Mouse (Mus musculus) MEL (cell line): Measurements from ENCODE around the gene Serpinb6a. TPM values are rescaled to one million over a fixed set of nuclear protein-coding genes. Genes with fewer than 3 reads are reported as not detected.

Experiments
- DNase-seq: peaks from one replicate; pipeline ENCODE4 v3.0.0; 2011; ENCODE audit warnings: low read depth, low spot score
- H3K27ac ChIP-seq: 2 replicates; pipeline ENCODE4 v1.5.1; 2012; ENCODE audit warnings: low read depth, mild to moderate bottlenecking, control low read depth, low read length, moderate library complexity; ENCODE audit not compliant: control insufficient read depth
- H3K27me3 ChIP-seq, 2 experiments: fragments of 150-350 bp in 1 of 2; sonication (generic) in 1 of 2; 2 replicates each; pipeline ENCODE4 v1.6.1; 2012; ENCODE audit warnings: low read length in 2 of 2, mild to moderate bottlenecking in 2 of 2, improper control_type of control experiment in 1 of 2, moderate library complexity in 1 of 2; ENCODE audit not compliant: insufficient read depth in 2 of 2, control insufficient read depth in 1 of 2
- H3K36me3 ChIP-seq, 2 experiments: 2 replicates each; pipeline ENCODE4 v1.6.1; 2012 to 2014; ENCODE audit warnings: low read length in 2 of 2, improper control_type of control experiment in 1 of 2, inconsistent platforms in 1 of 2, mild to moderate bottlenecking in 1 of 2; ENCODE audit not compliant: insufficient read depth in 2 of 2, control insufficient read depth in 1 of 2
- H3K4me1 ChIP-seq, 2 experiments: fragments of 150-350 bp in 1 of 2; sonication (generic) in 1 of 2; 2 replicates each; pipeline ENCODE4 v1.6.1; 2012; ENCODE audit warnings: low read length in 2 of 2, improper control_type of control experiment in 1 of 2, mild to moderate bottlenecking in 1 of 2; ENCODE audit not compliant: insufficient read depth in 2 of 2, control insufficient read depth in 1 of 2
- H3K4me3 ChIP-seq, 2 experiments: fragments of 150-350 bp in 1 of 2; sonication (generic) in 1 of 2; 2 replicates each; pipeline ENCODE4 v1.5.1; 2012; ENCODE audit warnings: low read depth in 2 of 2, low read length in 2 of 2, mild to moderate bottlenecking in 2 of 2, moderate library complexity in 2 of 2, control low read depth in 1 of 2, improper control_type of control experiment in 1 of 2; ENCODE audit not compliant: control insufficient read depth in 1 of 2, insufficient read depth in 1 of 2
- H3K79me2 ChIP-seq: 2 replicates; pipeline ENCODE4 v1.6.1; 2012; ENCODE audit warnings: mild to moderate bottlenecking, low read length, moderate library complexity; ENCODE audit not compliant: control insufficient read depth, poor library complexity, insufficient read depth
- H3K9ac ChIP-seq: 2 replicates; pipeline ENCODE4 v1.6.1; 2012; ENCODE audit warnings: low read depth, mild to moderate bottlenecking, control low read depth, low read length, moderate library complexity; ENCODE audit not compliant: control insufficient read depth, poor library complexity, severe bottlenecking
- H3K9me3 ChIP-seq: fragments of 150-350 bp; sonication (generic); replicated peaks from 2 replicates; pipeline ENCODE4 v1.6.1; 2012; ENCODE audit warnings: mild to moderate bottlenecking, low read length, improper control_type of control experiment, moderate library complexity; ENCODE audit not compliant: insufficient read depth
- BHLHE40 ChIP-seq: IDR thresholded peaks from 2 replicates; pipeline ENCODE4 v1.6.1; 2012; ENCODE audit warnings: low read depth, mild to moderate bottlenecking, inconsistent platforms, low read length, improper control_type of control experiment, borderline replicate concordance
- CHD2 ChIP-seq: IDR thresholded peaks from 2 replicates; pipeline ENCODE4 v1.6.1; 2011; ENCODE audit warnings: low read length, improper control_type of control experiment
- ETS1 ChIP-seq: IDR thresholded peaks from 2 replicates; pipeline ENCODE4 v1.6.1; 2012; ENCODE audit warnings: low read depth, mild to moderate bottlenecking, inconsistent platforms, low read length, improper control_type of control experiment, moderate library complexity
- GABPA ChIP-seq: IDR thresholded peaks from 2 replicates; pipeline ENCODE4 v1.6.1; 2012; ENCODE audit warnings: low read depth, mild to moderate bottlenecking, inconsistent platforms, low read length, improper control_type of control experiment, moderate library complexity
- JUND ChIP-seq: IDR thresholded peaks from 2 replicates; pipeline ENCODE4 v1.6.1; 2011; ENCODE audit warnings: low read depth, mild to moderate bottlenecking, improper control_type of control experiment, low read length
- MAFK ChIP-seq: IDR thresholded peaks from 2 replicates; pipeline ENCODE4 v1.6.1; 2011; ENCODE audit warnings: low read depth, mild to moderate bottlenecking, low read length, improper control_type of control experiment, borderline replicate concordance
- MAX ChIP-seq: IDR thresholded peaks from 2 replicates; pipeline ENCODE4 v1.6.1; 2011; ENCODE audit warnings: low read length, improper control_type of control experiment
- MAZ ChIP-seq: IDR thresholded peaks from 2 replicates; pipeline ENCODE4 v1.6.1; 2012; ENCODE audit warnings: low read depth, mild to moderate bottlenecking, inconsistent platforms, low read length, improper control_type of control experiment
- MXI1 ChIP-seq: IDR thresholded peaks from 2 replicates; pipeline ENCODE4 v1.6.1; 2011; ENCODE audit warnings: mild to moderate bottlenecking, low read depth, low read length, improper control_type of control experiment
- MYB ChIP-seq: IDR thresholded peaks from 2 replicates; pipeline ENCODE4 v1.6.1; 2011; ENCODE audit warnings: mild to moderate bottlenecking, low read depth, low read length, improper control_type of control experiment
- MYC ChIP-seq: IDR thresholded peaks from 2 replicates; pipeline ENCODE4 v1.6.1; 2011; ENCODE audit warnings: low read depth, mild to moderate bottlenecking, low read length, improper control_type of control experiment, moderate library complexity
- NELFE ChIP-seq: IDR thresholded peaks from 2 replicates; pipeline ENCODE4 v1.6.1; 2011; ENCODE audit warnings: low read depth, low read length, improper control_type of control experiment
- POLR2AphosphoS5 ChIP-seq: IDR thresholded peaks from 2 replicates; pipeline ENCODE4 v1.6.1; 2012; ENCODE audit warnings: low read depth, borderline replicate concordance, mild to moderate bottlenecking, inconsistent platforms, low read length, moderate library complexity, mixed read lengths
- SIN3A ChIP-seq: IDR thresholded peaks from 2 replicates; pipeline ENCODE4 v1.6.1; 2012; ENCODE audit warnings: low read length, improper control_type of control experiment, inconsistent platforms
- TAL1 ChIP-seq: IDR thresholded peaks from 2 replicates; pipeline ENCODE4 v1.6.1; 2012; ENCODE audit warnings: mild to moderate bottlenecking, inconsistent platforms, low read length, moderate library complexity, mixed read lengths
- TBP ChIP-seq: IDR thresholded peaks from 2 replicates; pipeline ENCODE4 v1.8.0; 2011; ENCODE audit warnings: low read depth, low read length, improper control_type of control experiment
- TCF12 ChIP-seq: IDR thresholded peaks from 2 replicates; pipeline ENCODE4 v1.6.1; 2014; ENCODE audit warnings: low read depth, mild to moderate bottlenecking, inconsistent platforms, low read length, improper control_type of control experiment, moderate library complexity
- UBTF ChIP-seq: IDR thresholded peaks from 2 replicates; pipeline ENCODE4 v1.6.1; 2012; ENCODE audit warnings: low read depth, mild to moderate bottlenecking, inconsistent platforms, low read length, improper control_type of control experiment, moderate library complexity, borderline replicate concordance; ENCODE audit not compliant: insufficient read depth
- USF1 ChIP-seq: IDR thresholded peaks from 2 replicates; pipeline ENCODE4 v1.6.1; 2014; ENCODE audit warnings: low read depth, mild to moderate bottlenecking, inconsistent platforms, low read length, improper control_type of control experiment, moderate library complexity
- ZC3H11A ChIP-seq: IDR thresholded peaks from 2 replicates; pipeline ENCODE4 v1.6.1; 2012; ENCODE audit warnings: low read depth, mild to moderate bottlenecking, inconsistent platforms, low read length, improper control_type of control experiment
- ZNF384 ChIP-seq: IDR thresholded peaks from 2 replicates; pipeline ENCODE4 v1.6.1; 2012; ENCODE audit warnings: low read depth, mild to moderate bottlenecking, inconsistent platforms, low read length, improper control_type of control experiment
- polyA plus RNA-seq, 2 experiments: library from polyadenylated mRNA; stranded (reverse) in 1 of 2; unstranded in 1 of 2; fragments of >175 nt in 1 of 2; fragments of >200 nt in 1 of 2; gene quantifications; 2 replicates each; pipeline versions ENCODE4 v1.2.1 to v1.2.4; 2012; ENCODE audit warnings: low replicate concordance in 2 of 2, low read depth in 1 of 2; ENCODE audit not compliant: insufficient read length in 2 of 2, insufficient read depth in 1 of 2, missing spikeins in 1 of 2
- total RNA-seq: library from RNA; depleted of rRNA; stranded (reverse); fragments of 300-350 nt; gene quantifications from 2 replicates; pipeline ENCODE4 v1.2.3, GENCODE M21; 2012

Serpinb6a gene
- total and polyA plus RNA-seq, 3 experiments, result 61.6 to 65.1 TPM; not detected in 1

DNA sequence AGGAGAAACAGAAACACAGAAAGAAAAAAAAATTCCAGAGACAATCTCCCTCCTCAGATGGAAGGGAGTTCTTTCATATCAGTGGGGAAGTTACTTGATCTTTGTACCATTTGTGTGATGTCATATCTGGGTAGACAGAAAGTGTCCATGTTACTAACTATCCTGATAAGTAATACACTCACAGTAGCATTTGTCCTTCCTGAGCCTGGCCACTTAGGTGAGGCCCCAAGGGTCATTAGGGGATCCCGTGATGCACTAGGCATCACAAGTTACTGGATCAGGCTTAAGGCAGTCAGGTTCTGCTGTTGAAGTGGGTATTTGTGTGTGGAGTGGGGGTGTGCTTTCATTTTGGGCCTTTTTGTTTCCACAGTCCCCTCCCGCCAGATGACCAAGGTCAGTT is 49.6 kb downstream of the Serpinb6a start:
- no peak overlapping the region for H3K9ac ChIP-seq
- no peak overlapping the region for H3K4me3 ChIP-seq
- no peaks in the 10 kb centered on the region; a peak in 1 of 4 replicates for H3K4me1 ChIP-seq
- no peaks in the 10 kb centered on the region for H3K79me2 ChIP-seq
- H3K36me3 ChIP-seq, result no peaks in the 10 kb centered on the region
- TF ChIP-seq MAX (no peak), GABPA (no peak), TAL1 (no peak), ZNF384 (no peak), JUND (no peak), MYB (no peak), POLR2AphosphoS5 (no peak), MXI1 (no peak), MYC (no peak), MAZ (no peak), MAFK (no peak), SIN3A (no peak), TCF12 (no peak), USF1 (no peak), ZC3H11A (no peak), ETS1 (no peak), TBP (no peak), UBTF (no peak), NELFE (no peak), BHLHE40 (no peak)
- TF ChIP-seq, all 39 proteins: peak for 0
- H3K9me3 ChIP-seq, result no peaks in the 10 kb centered on the region
- DNase-seq, result no peak
- H3K27me3 ChIP-seq, result no peaks in the 10 kb centered on the region; a peak in 1 of 4 replicates
- no peak overlapping the region for H3K27ac ChIP-seq

DNA sequence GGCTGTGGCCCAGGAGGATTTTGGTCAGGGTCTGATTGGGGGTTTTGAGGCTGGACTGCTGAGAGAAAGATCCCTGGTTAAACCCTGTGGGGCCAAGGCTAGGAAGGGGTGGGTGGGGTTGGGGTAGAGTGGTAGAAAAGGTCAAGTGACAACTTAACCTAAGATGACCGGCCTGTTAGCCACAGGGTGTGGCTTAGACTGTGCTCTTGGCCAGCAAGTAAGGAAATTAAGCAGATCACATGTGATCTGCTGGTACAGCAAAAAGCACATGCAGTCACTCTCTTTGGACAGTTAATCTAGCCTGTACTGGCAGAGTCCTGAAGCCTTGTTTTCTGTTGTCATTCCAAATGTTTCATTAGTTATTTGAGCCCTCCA is 50.5 kb downstream of the Serpinb6a start:
- Histone ChIP-seq H3K27ac (no peak overlapping the region), H3K9me3 (no peaks in the 10 kb centered on the region), H3K9ac (no peak overlapping the region), H3K36me3 (no peaks in the 10 kb centered on the region), H3K79me2 (no peaks in the 10 kb centered on the region), H3K4me1 (no peaks in the 10 kb centered on the region; a peak in 1 of 4 replicates), H3K27me3 (no peaks in the 10 kb centered on the region; a peak in 1 of 4 replicates)
- no peak for DNase-seq
- TF ChIP-seq CHD2 (no peak), MYB (no peak)
- TF ChIP-seq, all 39 proteins: peak for 0
- H3K4me3 ChIP-seq, result no peak overlapping the region
